Mouse (Mus musculus) ES-Bruce4 (cell line): ENCODE results near the gene Pmel. TPM values are rescaled to one million over a fixed set of nuclear protein-coding genes. Genes with fewer than 3 reads are reported as not detected.

Experiments
- H3K27ac ChIP-seq: 2 replicates; pipeline ENCODE4 v1.5.1; 2012; ENCODE audit warnings: low read length, inconsistent platforms; ENCODE audit not compliant: insufficient read depth
- H3K27me3 ChIP-seq: 2 replicates; pipeline ENCODE4 v1.6.1; 2012; ENCODE audit warnings: mild to moderate bottlenecking, low read length, inconsistent platforms; ENCODE audit not compliant: control insufficient read depth, poor library complexity, insufficient read depth, severe bottlenecking
- H3K36me3 ChIP-seq: 2 replicates; pipeline ENCODE4 v1.6.1; 2012; ENCODE audit warnings: inconsistent platforms, mild to moderate bottlenecking, low read length, moderate library complexity; ENCODE audit not compliant: control insufficient read depth, poor library complexity, insufficient read depth, severe bottlenecking
- H3K4me1 ChIP-seq: one replicate; pipeline ENCODE4 v1.8.1; 2011; ENCODE audit warnings: low read length; ENCODE audit not compliant: control insufficient read depth, insufficient read depth
- H3K4me3 ChIP-seq: 2 replicates; pipeline ENCODE4 v1.5.1; 2011; ENCODE audit warnings: low read depth, mild to moderate bottlenecking, low read length
- H3K9ac ChIP-seq: 2 replicates; pipeline ENCODE4 v1.6.1; 2012; ENCODE audit warnings: low read depth, mild to moderate bottlenecking, inconsistent platforms; ENCODE audit not compliant: poor library complexity, severe bottlenecking
- H3K9me3 ChIP-seq: replicated peaks from 2 replicates; pipeline ENCODE4 v1.6.1; 2012; ENCODE audit warnings: mild to moderate bottlenecking, low read length, inconsistent platforms; ENCODE audit not compliant: control insufficient read depth, poor library complexity, insufficient read depth, severe bottlenecking
- CTCF ChIP-seq: IDR thresholded peaks from one replicate; pipeline ENCODE4 v1.8.1; 2011; ENCODE audit warnings: low read depth, low read length
- EP300 ChIP-seq: IDR thresholded peaks from 2 replicates; pipeline ENCODE4 v1.6.1; 2011; ENCODE audit warnings: low read depth, low read length; ENCODE audit not compliant: insufficient read depth
- POLR2A ChIP-seq: IDR thresholded peaks from one replicate; pipeline ENCODE4 v1.8.1; 2011; ENCODE audit warnings: low read length; ENCODE audit not compliant: insufficient read depth
- polyA plus RNA-seq: library from polyadenylated mRNA; stranded (reverse); fragments of >200 nt; gene quantifications from 2 replicates; pipeline ENCODE4 v1.2.4, GENCODE M21; 2011; ENCODE audit warnings: low read depth; ENCODE audit not compliant: missing spikeins, insufficient read depth, insufficient read length

Gene Pmel
- polyA plus RNA-seq, 1 experiment = 3.0 TPM

DNA sequence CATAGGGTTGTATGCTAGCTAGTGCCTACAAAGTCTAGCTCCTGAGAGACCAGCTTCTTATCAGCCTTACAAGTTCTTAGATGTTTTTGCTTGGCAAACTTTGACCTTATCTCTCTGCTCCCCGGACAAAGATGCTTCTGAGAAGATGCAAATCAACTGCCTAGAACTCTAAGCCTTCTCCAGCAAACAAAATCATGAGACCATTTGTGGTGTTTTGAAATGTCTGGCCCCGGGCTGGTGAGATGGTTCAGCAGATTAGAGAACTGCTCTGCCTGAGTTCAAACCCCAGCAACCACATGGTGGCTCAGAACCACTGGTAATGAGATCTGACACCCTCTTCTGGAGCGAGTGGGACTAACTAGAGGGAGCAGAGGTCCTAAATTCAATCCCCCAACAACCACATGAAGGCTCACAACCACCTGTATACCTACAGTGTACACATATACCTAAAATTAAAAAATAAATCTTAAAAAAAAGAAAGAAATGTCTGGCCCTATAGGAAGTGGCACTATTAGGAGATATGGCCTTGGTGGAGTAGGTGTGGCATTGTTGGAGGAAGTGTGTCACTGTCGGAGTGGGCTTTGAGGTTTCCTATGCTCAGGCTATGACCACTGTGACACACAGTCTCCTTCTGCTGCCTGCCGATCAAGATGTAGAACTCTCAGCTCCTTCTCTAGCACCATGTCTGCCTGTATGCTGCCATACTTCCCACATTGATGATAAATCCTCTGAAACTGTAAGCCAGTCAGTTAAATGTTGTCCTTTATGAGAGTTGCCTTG is 40.4 kb upstream of the Pmel start:
- no peaks in the 10 kb centered on the region for H3K36me3 ChIP-seq
- no peaks in the 10 kb centered on the region for H3K27me3 ChIP-seq
- no peak overlapping the region for H3K27ac ChIP-seq
- no peaks in the 10 kb centered on the region for H3K4me1 ChIP-seq
- no peak for TF ChIP-seq EP300
- no peak overlapping the region for H3K4me3 ChIP-seq
- H3K9me3 ChIP-seq = no peaks in the 10 kb centered on the region
- no peak overlapping the region for H3K9ac ChIP-seq

DNA sequence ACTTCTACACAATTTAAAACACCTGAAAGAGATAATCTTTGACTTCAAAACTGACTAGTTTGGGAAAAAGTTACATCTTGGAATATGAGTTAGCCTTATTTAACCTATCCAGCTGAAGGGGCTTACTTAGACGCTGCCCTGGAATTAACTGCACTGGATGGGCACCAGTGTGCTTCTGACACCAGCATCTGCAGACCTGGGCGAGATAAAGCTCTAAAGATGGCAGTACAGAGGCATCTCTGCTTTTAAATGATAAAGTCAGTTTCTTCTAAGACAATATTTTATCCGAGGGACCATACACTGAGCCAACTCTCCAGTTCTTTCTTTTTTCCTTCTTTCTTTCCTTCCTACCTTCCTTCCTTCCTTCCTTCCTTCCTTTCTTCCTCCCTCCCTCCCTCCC is 39.2 kb upstream of the Pmel start:
- TF ChIP-seq CTCF (no peak), EP300 (no peak), POLR2A (no peak)
- Histone ChIP-seq H3K4me1 (no peaks in the 10 kb centered on the region), H3K27me3 (no peaks in the 10 kb centered on the region)

DNA sequence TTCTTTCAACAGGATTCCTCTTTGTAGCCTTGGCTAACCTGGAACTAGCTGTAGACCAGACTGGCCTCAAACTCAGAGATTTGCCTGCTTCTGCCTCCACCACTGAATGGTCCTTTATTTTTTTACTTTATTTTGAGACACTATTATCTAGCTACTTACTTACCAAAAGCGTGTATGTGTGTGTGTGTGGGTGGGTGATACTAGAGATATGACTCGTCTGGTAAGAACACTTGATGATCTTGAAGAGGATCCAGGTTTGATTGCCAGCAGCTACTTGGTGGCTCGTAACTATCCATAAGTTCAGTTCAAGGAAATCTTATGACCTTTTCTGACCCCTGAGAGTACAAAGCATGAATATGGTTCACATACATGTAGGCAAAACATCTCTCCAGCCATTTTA is 38.7 kb upstream of the Pmel start:
- H3K4me1 ChIP-seq = no peaks in the 10 kb centered on the region
- no peaks in the 10 kb centered on the region for H3K36me3 ChIP-seq
- H3K27me3 ChIP-seq = no peaks in the 10 kb centered on the region
- H3K9ac ChIP-seq = no peak overlapping the region
- no peak overlapping the region for H3K4me3 ChIP-seq
- no peaks in the 10 kb centered on the region for H3K9me3 ChIP-seq
- TF ChIP-seq EP300 = no peak
- TF ChIP-seq CTCF = no peak
- no peak for TF ChIP-seq POLR2A
- H3K27ac ChIP-seq = no peak overlapping the region

More for the DNA sequence above, 39.2 kb upstream of the Pmel start:
- H3K36me3 ChIP-seq = no peaks in the 10 kb centered on the region
- H3K27ac ChIP-seq = no peak overlapping the region
- no peak overlapping the region for H3K4me3 ChIP-seq
- no peaks in the 10 kb centered on the region for H3K9me3 ChIP-seq
- H3K9ac ChIP-seq = no peak overlapping the region

DNA sequence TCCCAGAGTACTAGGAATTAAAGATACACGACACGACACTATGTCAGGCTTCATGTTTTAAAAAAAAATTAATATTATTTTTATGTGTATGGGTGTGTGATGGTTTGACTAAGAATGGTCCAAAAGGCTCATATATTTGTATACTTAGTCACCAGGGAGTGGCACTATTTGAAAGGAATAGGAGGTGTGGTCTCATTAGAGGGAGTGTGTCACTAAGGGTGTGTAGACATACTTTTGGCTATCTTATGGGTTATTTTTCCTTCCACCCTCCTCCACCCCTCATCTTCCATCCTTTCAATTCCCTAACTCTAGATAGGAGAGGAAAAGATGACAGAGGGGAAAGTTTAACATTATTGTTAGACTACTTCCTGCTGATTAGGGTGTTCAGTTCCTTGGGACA is 38.2 kb upstream of the Pmel start:
- Histone ChIP-seq H3K27ac (no peak overlapping the region), H3K27me3 (no peaks in the 10 kb centered on the region), H3K36me3 (no peaks in the 10 kb centered on the region), H3K4me1 (no peaks in the 10 kb centered on the region), H3K9ac (no peak overlapping the region), H3K4me3 (no peak overlapping the region), H3K9me3 (no peaks in the 10 kb centered on the region)
- no peak for TF ChIP-seq EP300
- no peak for TF ChIP-seq CTCF
- TF ChIP-seq POLR2A = no peak

DNA sequence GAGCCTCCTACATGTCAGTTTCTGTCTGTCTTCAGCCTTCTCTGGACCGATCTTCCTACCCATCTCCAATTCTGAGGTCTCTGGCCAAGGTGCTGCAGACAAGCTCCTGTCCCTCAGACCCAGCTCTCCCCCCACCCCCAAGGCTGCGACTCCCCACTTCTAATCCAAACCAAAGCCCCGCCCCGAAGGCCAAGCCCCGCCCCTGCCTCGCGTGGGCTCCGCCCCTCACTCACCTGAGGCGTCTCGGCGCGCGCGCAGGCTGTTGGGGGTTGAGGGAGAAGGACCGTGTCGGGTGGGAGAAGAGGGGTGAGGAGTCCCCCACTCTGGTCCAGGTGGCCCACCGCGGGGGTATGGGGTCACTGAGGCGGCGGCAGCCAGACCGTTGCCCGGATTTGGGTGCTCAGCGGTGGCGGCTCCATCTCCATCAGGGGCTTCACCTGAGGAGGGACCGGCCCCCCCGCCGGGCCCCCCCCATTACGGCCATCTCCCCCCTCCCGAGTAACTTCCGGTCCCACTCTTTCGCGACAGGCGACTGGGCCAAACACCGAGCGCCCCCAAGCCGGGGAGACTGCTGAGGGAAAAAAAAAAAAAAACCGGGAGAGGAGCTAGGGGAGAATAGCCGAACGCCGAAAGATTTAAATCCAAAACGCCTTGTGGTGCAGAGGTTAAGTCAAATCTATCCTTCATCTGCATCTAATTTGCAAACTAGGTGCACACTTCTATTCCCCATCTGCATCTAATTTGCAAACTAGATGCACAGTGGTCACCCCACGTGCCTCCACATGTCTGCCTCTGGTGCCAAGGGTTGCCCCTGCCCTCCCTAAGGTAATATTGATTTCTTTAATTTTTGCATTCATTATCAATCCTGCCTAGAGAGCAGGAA is 35.0 kb upstream of the Pmel start:
- Histone ChIP-seq H3K9me3 (no peaks in the 10 kb centered on the region), H3K36me3 (0 out of 2 replicates have a peak, but pooled peaks cover 2% of the 10 kb centered on the region), H3K4me3 (peak overlapping the region; percentile 86), H3K4me1 (no peaks in the 10 kb centered on the region), H3K27ac (0 out of 2 replicates have a peak overlapping the region, but pooled peaks have one; percentile 32), H3K27me3 (no peaks in the 10 kb centered on the region), H3K9ac (peak overlapping the region; percentile 85)
- TF ChIP-seq POLR2A (peak; percentile 47), CTCF (no peak)

DNA sequence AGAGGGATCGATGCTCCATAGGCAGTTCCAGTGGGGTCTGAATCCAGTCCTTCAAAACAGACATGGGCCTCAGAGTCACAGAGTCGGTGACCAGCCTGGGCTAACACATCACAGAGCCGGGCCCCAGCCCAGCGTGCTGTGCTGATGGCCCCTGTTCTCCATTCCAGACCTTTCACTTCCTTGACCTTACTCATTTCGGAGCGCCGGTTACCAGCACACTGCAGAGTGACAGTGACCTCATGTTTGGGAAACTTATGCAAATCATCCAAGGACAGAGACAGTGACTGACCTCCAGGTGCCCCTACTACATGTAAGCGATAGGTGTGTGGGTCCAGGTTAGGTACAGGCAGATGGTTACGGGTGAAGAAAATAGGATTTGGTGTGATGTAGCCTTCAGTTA is 32.8 kb upstream of the Pmel start:
- H3K9me3 ChIP-seq = no peaks in the 10 kb centered on the region

More for the DNA sequence above, 32.8 kb upstream of the Pmel start:
- H3K4me1 ChIP-seq = no peaks in the 10 kb centered on the region
- H3K27me3 ChIP-seq = no peaks in the 10 kb centered on the region
- H3K4me3 ChIP-seq = no peak overlapping the region
- no peak for TF ChIP-seq EP300
- TF ChIP-seq CTCF = no peak
- TF ChIP-seq POLR2A = no peak
- 0 out of 2 replicates have a peak, but pooled peaks cover 2% of the 10 kb centered on the region for H3K36me3 ChIP-seq
- no peak overlapping the region for H3K27ac ChIP-seq
- H3K9ac ChIP-seq = no peak overlapping the region
